Mouse (Mus musculus): ENCODE results near the gene Atp13a2. TPM values are rescaled to one million over a fixed set of nuclear protein-coding genes. Genes with fewer than 3 reads are reported as not detected.

Atp13a2 gene
- total and polyA plus RNA-seq, 2 experiments from 2014 or later: 182 to 419 TPM

- no peak for DNase-seq (ENCODE audit: low spot score)
- Histone ChIP-seq H3K4me2 (ENCODE audit: low read depth, low read length, poor library complexity, severe bottlenecking) (no peak overlapping the region), H3K4me1 (ENCODE audit: insufficient read depth, low read length) (no peaks in the 10 kb centered on the region), H3K4me3 (ENCODE audit: low read depth, low read length) (no peak overlapping the region), H3K9me3 (ENCODE audit: low read length) (no peaks in the 10 kb centered on the region), H3K9ac (replicated peaks; ENCODE audit: low read length, poor library complexity, severe bottlenecking) (no peak overlapping the region), H3K27ac (ENCODE audit: low read depth, low read length) (no peak overlapping the region), H3K27me3 (ENCODE audit: insufficient read depth, low read length) (no peaks in the 10 kb centered on the region), H3K36me3 (ENCODE audit: insufficient read depth, low read length) (peaks cover 89% of the 10 kb centered on the region)
- WGBS: 98% methylated on average over 9 of the region's 9 CpGs
- no peak for ATAC-seq (ENCODE audit: low FRiP score)
- no peak for TF ChIP-seq CTCF (IDR thresholded peaks at IDR 0.05)
Observed at GRCm38 (mm10) chr4:140996812-140997211, 10.1 kb downstream of the Atp13a2 start.

DNA sequence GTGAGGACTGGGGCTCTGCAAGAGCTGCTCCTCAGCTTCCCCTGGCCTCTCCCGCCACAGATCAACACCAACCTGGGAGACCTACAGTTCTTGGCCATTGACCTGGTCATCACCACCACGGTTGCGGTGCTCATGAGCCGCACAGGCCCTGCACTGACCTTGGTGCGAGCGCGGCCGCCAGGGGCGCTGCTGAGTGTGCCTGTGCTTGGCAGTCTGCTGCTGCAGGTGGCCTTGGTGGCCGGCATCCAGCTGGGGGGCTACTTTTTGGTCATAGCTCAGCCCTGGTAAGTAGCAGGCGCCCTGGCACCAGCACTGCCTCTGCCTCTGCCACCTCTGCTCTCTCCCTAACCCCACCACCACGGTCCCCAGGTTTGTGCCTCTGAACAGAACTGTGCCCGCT is 19.3 kb downstream of the Atp13a2 start:
- DNase-seq (ENCODE audit: low spot score): no peak
- Histone ChIP-seq H3K27ac (ENCODE audit: low read depth, low read length) (no peak overlapping the region), H3K4me1 (ENCODE audit: insufficient read depth, low read length) (peaks cover 5% of the 10 kb centered on the region; the same call in 1 of the 2 replicates), H3K4me3 (ENCODE audit: low read depth, low read length) (no peak overlapping the region), H3K9me3 (ENCODE audit: low read length) (no peaks in the 10 kb centered on the region), H3K9ac (replicated peaks; ENCODE audit: low read length, poor library complexity, severe bottlenecking) (no peak overlapping the region), H3K27me3 (ENCODE audit: insufficient read depth, low read length) (no peaks in the 10 kb centered on the region), H3K4me2 (ENCODE audit: low read depth, low read length, poor library complexity, severe bottlenecking) (no peak overlapping the region), H3K36me3 (ENCODE audit: insufficient read depth, low read length) (peaks cover 68% of the 10 kb centered on the region)
- WGBS: 75% methylated on average over 13 of the region's 13 CpGs
- ATAC-seq (ENCODE audit: low FRiP score): no peak
- peak; percentile 44 for TF ChIP-seq CTCF (IDR thresholded peaks at IDR 0.05)

GRCm38 (mm10) chr4:141008028-141008427 is 21.4 kb downstream of the Atp13a2 start:
- H3K9ac ChIP-seq (replicated peaks; ENCODE audit: low read length, poor library complexity, severe bottlenecking): no peak overlapping the region
- H3K4me2 ChIP-seq (ENCODE audit: low read depth, low read length, poor library complexity, severe bottlenecking): no peak overlapping the region
- WGBS: 68% methylated on average over 8 of the region's 8 CpGs
- DNase-seq (ENCODE audit: low spot score) (peak; percentile 32), ATAC-seq (ENCODE audit: low FRiP score) (no peak)
- no peaks in the 10 kb centered on the region for H3K9me3 ChIP-seq (ENCODE audit: low read length)
- peaks cover 51% of the 10 kb centered on the region for H3K36me3 ChIP-seq (ENCODE audit: insufficient read depth, low read length)
- no peaks in the 10 kb centered on the region for H3K27me3 ChIP-seq (ENCODE audit: insufficient read depth, low read length)
- H3K27ac ChIP-seq (ENCODE audit: low read depth, low read length): no peak overlapping the region
- no peak for TF ChIP-seq CTCF (IDR thresholded peaks at IDR 0.05)
- H3K4me3 ChIP-seq (ENCODE audit: low read depth, low read length): no peak overlapping the region
- H3K4me1 ChIP-seq (ENCODE audit: insufficient read depth, low read length): peaks cover 21% of the 10 kb centered on the region

GRCm38 (mm10) chr4:141010118-141010517 is 23.4 kb downstream of the Atp13a2 start, which contains the start of gene Mfap2:
Gene Mfap2 (plus strand): TSS chr4:141010418.
- 13% methylated on average over 7 of the region's 7 CpGs for WGBS
- Histone ChIP-seq H3K4me3 (ENCODE audit: low read depth, low read length) (peak within 1 kb of the TSS; percentile 56), H3K4me1 (ENCODE audit: insufficient read depth, low read length) (peaks cover 21% of the 10 kb centered on the region), H3K27me3 (ENCODE audit: insufficient read depth, low read length) (no peaks in the 10 kb centered on the region), H3K27ac (ENCODE audit: low read depth, low read length) (peak within 1 kb of the TSS; percentile 75), H3K9me3 (ENCODE audit: low read length) (no peaks in the 10 kb centered on the region), H3K4me2 (ENCODE audit: low read depth, low read length, poor library complexity, severe bottlenecking) (peak within 1 kb of the TSS; percentile 84), H3K9ac (replicated peaks; ENCODE audit: low read length, poor library complexity, severe bottlenecking) (peak within 1 kb of the TSS; percentile 46), H3K36me3 (ENCODE audit: insufficient read depth, low read length) (peaks cover 43% of the 10 kb centered on the region)
- no peak for TF ChIP-seq CTCF (IDR thresholded peaks at IDR 0.05)
- DNase-seq (ENCODE audit: low spot score) (no peak), ATAC-seq (ENCODE audit: low FRiP score) (no peak)

GRCm38 (mm10) chr4:141010526-141010925 is 23.9 kb downstream of the Atp13a2 start:
- Histone ChIP-seq H3K27ac (ENCODE audit: low read depth, low read length) (peak overlapping the region; percentile 75), H3K36me3 (ENCODE audit: insufficient read depth, low read length) (peaks cover 44% of the 10 kb centered on the region), H3K4me1 (ENCODE audit: insufficient read depth, low read length) (peaks cover 21% of the 10 kb centered on the region), H3K27me3 (ENCODE audit: insufficient read depth, low read length) (no peaks in the 10 kb centered on the region), H3K4me2 (ENCODE audit: low read depth, low read length, poor library complexity, severe bottlenecking) (peak overlapping the region; percentile 84), H3K9ac (replicated peaks; ENCODE audit: low read length, poor library complexity, severe bottlenecking) (peak overlapping the region; percentile 46), H3K9me3 (ENCODE audit: low read length) (no peaks in the 10 kb centered on the region), H3K4me3 (ENCODE audit: low read depth, low read length) (peak overlapping the region; percentile 56)
- TF ChIP-seq CTCF (IDR thresholded peaks at IDR 0.05): no peak
- DNase-seq (ENCODE audit: low spot score) (peak; percentile 65), ATAC-seq (ENCODE audit: low FRiP score) (peak; percentile 69)
- WGBS: under 1% methylated on average over 26 of the region's 26 CpGs

DNA sequence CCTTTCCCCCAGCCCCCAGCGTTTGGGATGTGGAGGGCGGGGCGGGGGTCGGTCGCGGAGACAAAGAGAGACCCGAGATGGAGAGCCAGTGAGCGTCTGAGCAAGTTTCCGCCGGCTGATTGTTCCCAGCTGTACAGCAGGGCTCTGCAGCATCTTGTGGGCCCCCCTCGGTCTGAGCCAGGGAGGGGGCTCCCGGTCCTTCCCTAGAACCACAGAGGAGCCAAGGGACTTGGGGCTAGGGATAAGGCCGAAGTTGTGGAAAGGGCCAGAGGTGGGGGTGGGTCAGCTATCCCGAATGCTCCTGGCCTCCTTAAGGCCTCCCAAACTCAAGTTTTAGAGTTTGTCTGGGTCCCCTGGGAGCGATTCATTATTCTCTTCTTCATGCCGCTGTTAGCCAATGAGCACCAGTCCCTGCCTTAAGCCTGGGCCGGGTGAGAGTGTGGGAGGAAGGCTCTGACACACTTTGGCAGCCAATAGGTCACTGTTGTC is 24.3 kb downstream of the Atp13a2 start:
- Histone ChIP-seq H3K27me3 (ENCODE audit: insufficient read depth, low read length) (no peaks in the 10 kb centered on the region), H3K4me1 (ENCODE audit: insufficient read depth, low read length) (peaks cover 21% of the 10 kb centered on the region), H3K9ac (replicated peaks; ENCODE audit: low read length, poor library complexity, severe bottlenecking) (peak overlapping the region; percentile 46), H3K27ac (ENCODE audit: low read depth, low read length) (peak overlapping the region; percentile 75), H3K4me3 (ENCODE audit: low read depth, low read length) (peak overlapping the region; percentile 56), H3K36me3 (ENCODE audit: insufficient read depth, low read length) (peaks cover 42% of the 10 kb centered on the region), H3K4me2 (ENCODE audit: low read depth, low read length, poor library complexity, severe bottlenecking) (peak overlapping the region; percentile 84), H3K9me3 (ENCODE audit: low read length) (no peaks in the 10 kb centered on the region)
- WGBS: 1% methylated on average over 17 of the region's 17 CpGs
- peak; percentile 47 for DNase-seq (ENCODE audit: low spot score)
- TF ChIP-seq CTCF (IDR thresholded peaks at IDR 0.05): no peak
- peak; percentile 21; the same call in 1 of the 2 replicates for ATAC-seq (ENCODE audit: low FRiP score)

All from midbrain, postnatal 0 days (tissue).